Mouse (Mus musculus) midbrain, embryonic 15.5 days (tissue): ENCODE results near the gene Gpx5. TPM values are rescaled to one million over a fixed set of nuclear protein-coding genes. Genes with fewer than 3 reads are reported as not detected.

Experiments
- ATAC-seq: fragments of 200-750 bp; cut with Nextera tagmentation; replicated peaks from 2 replicates; pipeline ENCODE4 v1.8.0; 2017; ENCODE audit warnings: moderate TSS enrichment
- H3K27ac ChIP-seq: fragments of 300-500 bp; sonication (generic); 2 replicates; pipeline ENCODE4 v1.5.1; 2015; ENCODE audit warnings: mild to moderate bottlenecking, inconsistent platforms
- H3K27me3 ChIP-seq: fragments of 300-500 bp; sonication (generic); replicated peaks from 2 replicates; pipeline ENCODE4 v1.6.1; 2015; ENCODE audit warnings: inconsistent platforms
- H3K36me3 ChIP-seq: fragments of 300-500 bp; sonication (generic); replicated peaks from 2 replicates; pipeline ENCODE4 v1.6.1; 2015; ENCODE audit warnings: inconsistent platforms
- H3K4me1 ChIP-seq: fragments of 300-500 bp; sonication (generic); 2 replicates; pipeline ENCODE4 v1.6.1; 2015; ENCODE audit warnings: inconsistent platforms
- H3K4me2 ChIP-seq: fragments of 300-500 bp; sonication (generic); 2 replicates; pipeline ENCODE4 v1.6.1; 2015; ENCODE audit warnings: inconsistent platforms, mild to moderate bottlenecking, moderate library complexity
- H3K4me3 ChIP-seq: fragments of 300-500 bp; sonication (generic); 2 replicates; pipeline ENCODE4 v1.5.1; 2015; ENCODE audit warnings: mild to moderate bottlenecking, inconsistent platforms
- H3K9ac ChIP-seq: fragments of 300-500 bp; sonication (generic); 2 replicates; pipeline ENCODE4 v1.6.1; 2015; ENCODE audit warnings: mild to moderate bottlenecking, inconsistent platforms
- H3K9me3 ChIP-seq: fragments of 300-500 bp; sonication (generic); 2 replicates; pipeline ENCODE4 v1.6.1; 2016; ENCODE audit warnings: inconsistent platforms
- WGBS: fragments of 180-500 bp; shearing (Covaris S2); methylation state at CpG from one replicate; pipeline ENCODE4 v1.1.7; 2015; ENCODE audit warnings: mixed read lengths; 5-methylcytosine and 5-hydroxymethylcytosine counted together
- polyA plus RNA-seq: library from polyadenylated mRNA; unstranded; fragments of >200 nt; fragmentation: Nextera tagmentation; extraction: Ambion mirVana; gene quantifications from 2 replicates; pipeline ENCODE4 v1.2.1, GENCODE M21; 2015

Gpx5 gene
- polyA plus RNA-seq, 1 experiment from 2014 or later = not detected

- 68% methylated on average over 3 of the region's 3 CpGs for WGBS
- Histone ChIP-seq H3K27me3 (no peaks in the 10 kb centered on the region), H3K9me3 (no peaks in the 10 kb centered on the region), H3K36me3 (no peaks in the 10 kb centered on the region), H3K27ac (no peak overlapping the region), H3K4me2 (no peak overlapping the region), H3K4me1 (no peaks in the 10 kb centered on the region), H3K4me3 (no peak overlapping the region), H3K9ac (no peak overlapping the region)
- ATAC-seq = no peak
Measured at GRCm38 (mm10) chr13:21304483-21305066, 12.0 kb upstream of the Gpx5 start.

GRCm38 (mm10) chr13:21298557-21298956, 6.0 kb upstream of the Gpx5 start:
- 35% methylated on average over 3 of the region's 3 CpGs for WGBS
- Histone ChIP-seq H3K4me2 (no peak overlapping the region), H3K9ac (no peak overlapping the region), H3K27me3 (no peaks in the 10 kb centered on the region), H3K9me3 (no peaks in the 10 kb centered on the region), H3K4me1 (no peaks in the 10 kb centered on the region), H3K27ac (no peak overlapping the region), H3K4me3 (no peak overlapping the region), H3K36me3 (no peaks in the 10 kb centered on the region)
- no peak for ATAC-seq

- Histone ChIP-seq H3K9ac (peak overlapping the region; percentile 15; the same call in 1 of the 2 replicates), H3K4me2 (peak overlapping the region; percentile 67), H3K4me1 (peaks cover 14% of the 10 kb centered on the region), H3K4me3 (peak overlapping the region; percentile 46), H3K36me3 (no peaks in the 10 kb centered on the region), H3K27ac (no peak overlapping the region), H3K9me3 (no peaks in the 10 kb centered on the region), H3K27me3 (peaks cover 5% of the 10 kb centered on the region; the same call in 1 of the 2 replicates)
- ATAC-seq = peak; percentile 80
- WGBS = under 1% methylated on average over 13 of the region's 13 CpGs
Measured at GRCm38 (mm10) chr13:21279559-21279958, 13.0 kb downstream of the Gpx5 start.

GRCm38 (mm10) chr13:21279076-21279475, 13.5 kb downstream of the Gpx5 start:
- H3K4me3 ChIP-seq = peak overlapping the region; percentile 46
- peak overlapping the region; percentile 15 for H3K9ac ChIP-seq
- peak overlapping the region; percentile 67 for H3K4me2 ChIP-seq
- no peaks in the 10 kb centered on the region for H3K9me3 ChIP-seq
- H3K36me3 ChIP-seq = no peaks in the 10 kb centered on the region
- peaks cover 14% of the 10 kb centered on the region for H3K4me1 ChIP-seq
- H3K27ac ChIP-seq = no peak overlapping the region
- peaks cover 5% of the 10 kb centered on the region; the same call in 1 of the 2 replicates for H3K27me3 ChIP-seq
- no peak; the same call in 1 of the 2 replicates for ATAC-seq
- WGBS = 4% methylated on average over 8 of the region's 8 CpGs

GRCm38 (mm10) chr13:21276551-21276950, 16.0 kb downstream of the Gpx5 start:
- Histone ChIP-seq H3K4me2 (peak overlapping the region; percentile 87), H3K4me1 (peaks cover 14% of the 10 kb centered on the region), H3K36me3 (no peaks in the 10 kb centered on the region), H3K9ac (peak overlapping the region; percentile 44), H3K4me3 (peak overlapping the region; percentile 52), H3K9me3 (no peaks in the 10 kb centered on the region), H3K27me3 (peaks cover 5% of the 10 kb centered on the region; the same call in 1 of the 2 replicates), H3K27ac (no peak overlapping the region)
- peak; percentile 9; the same call in 1 of the 2 replicates for ATAC-seq
- 0% methylated on average over 9 of the region's 9 CpGs for WGBS

- peak overlapping the region; percentile 52 for H3K4me3 ChIP-seq
- H3K27me3 ChIP-seq = peaks cover 5% of the 10 kb centered on the region; the same call in 1 of the 2 replicates
- peaks cover 14% of the 10 kb centered on the region for H3K4me1 ChIP-seq
- peak overlapping the region; percentile 55 for H3K9ac ChIP-seq
- peak overlapping the region; percentile 10; the same call in 1 of the 2 replicates for H3K27ac ChIP-seq
- WGBS = under 1% methylated on average over 25 of the region's 25 CpGs
- no peaks in the 10 kb centered on the region for H3K36me3 ChIP-seq
- peak; percentile 84 for ATAC-seq
- H3K4me2 ChIP-seq = peak overlapping the region; percentile 87
- H3K9me3 ChIP-seq = no peaks in the 10 kb centered on the region
Measured at GRCm38 (mm10) chr13:21275815-21276550, 16.5 kb downstream of the Gpx5 start.

GRCm38 (mm10) chr13:21275021-21275814, 17.3 kb downstream of the Gpx5 start:
- Histone ChIP-seq H3K4me1 (peaks cover 14% of the 10 kb centered on the region), H3K27ac (peak overlapping the region; percentile 70), H3K9ac (peak overlapping the region; percentile 55), H3K36me3 (no peaks in the 10 kb centered on the region), H3K4me2 (peak overlapping the region; percentile 87), H3K4me3 (peak overlapping the region; percentile 52), H3K9me3 (no peaks in the 10 kb centered on the region), H3K27me3 (peaks cover 5% of the 10 kb centered on the region; the same call in 1 of the 2 replicates)
- peak; percentile 77 for ATAC-seq
- WGBS = under 1% methylated on average over 29 of the region's 29 CpGs

- Histone ChIP-seq H3K36me3 (no peaks in the 10 kb centered on the region), H3K9ac (no peak overlapping the region), H3K27ac (no peak overlapping the region), H3K9me3 (no peaks in the 10 kb centered on the region), H3K4me3 (0 out of 2 replicates have a peak overlapping the region, but pooled peaks have one; percentile 6), H3K4me2 (peak overlapping the region; percentile 23; the same call in 1 of the 2 replicates), H3K4me1 (0 out of 2 replicates have a peak, but pooled peaks cover 2% of the 10 kb centered on the region), H3K27me3 (peaks cover 6% of the 10 kb centered on the region)
- ATAC-seq = no peak
- 2% methylated on average over 1 of the region's 1 CpGs for WGBS
Measured at GRCm38 (mm10) chr13:21268262-21268661, 24.3 kb downstream of the Gpx5 start.

- Histone ChIP-seq H3K9ac (0 out of 2 replicates have a peak overlapping the region, but pooled peaks have one; percentile 12), H3K4me1 (0 out of 2 replicates have a peak, but pooled peaks cover 2% of the 10 kb centered on the region), H3K4me3 (0 out of 2 replicates have a peak overlapping the region, but pooled peaks have one; percentile 6), H3K4me2 (peak overlapping the region; percentile 23; the same call in 1 of the 2 replicates), H3K36me3 (no peaks in the 10 kb centered on the region), H3K27ac (no peak overlapping the region), H3K27me3 (peaks cover 13% of the 10 kb centered on the region), H3K9me3 (no peaks in the 10 kb centered on the region)
- no peak for ATAC-seq
- 20% methylated on average over 4 of the region's 4 CpGs for whole genome bisulfite sequencing
Measured at GRCm38 (mm10) chr13:21267541-21267940, 25.0 kb downstream of the Gpx5 start.

GRCm38 (mm10) chr13:21265736-21266135, 26.8 kb downstream of the Gpx5 start:
- no peak for ATAC-seq
- Histone ChIP-seq H3K4me3 (no peak overlapping the region), H3K9me3 (no peaks in the 10 kb centered on the region), H3K27ac (no peak overlapping the region), H3K4me1 (0 out of 2 replicates have a peak, but pooled peaks cover 2% of the 10 kb centered on the region), H3K4me2 (no peak overlapping the region), H3K9ac (no peak overlapping the region), H3K36me3 (no peaks in the 10 kb centered on the region), H3K27me3 (peaks cover 16% of the 10 kb centered on the region)
- 54% methylated on average over 2 of the region's 2 CpGs for WGBS

GRCm38 (mm10) chr13:21264366-21264765, 28.2 kb downstream of the Gpx5 start:
- H3K36me3 ChIP-seq = no peaks in the 10 kb centered on the region
- H3K9me3 ChIP-seq = no peaks in the 10 kb centered on the region
- peak overlapping the region; percentile 35 for H3K4me3 ChIP-seq
- ATAC-seq = no peak
- 0 out of 2 replicates have a peak, but pooled peaks cover 4% of the 10 kb centered on the region for H3K4me1 ChIP-seq
- H3K4me2 ChIP-seq = peak overlapping the region; percentile 43
- H3K27me3 ChIP-seq = peaks cover 16% of the 10 kb centered on the region
- no peak overlapping the region for H3K9ac ChIP-seq
- no peak overlapping the region for H3K27ac ChIP-seq
- under 1% methylated on average over 11 of the region's 11 CpGs for WGBS
